Mouse (Mus musculus) heart, postnatal 14 days (tissue): ENCODE data around the gene Cebpa. TPM values are rescaled to one million over a fixed set of nuclear protein-coding genes. Genes with fewer than 3 reads are reported as not detected.

Experiments
- DNase-seq, 2 experiments: peaks; one replicate each; pipeline ENCODE4 v3.0.0; 2021 to 2022
- intact Hi-C: fragments of 180-260 bp; cut with DNase I; formaldehyde crosslinking; loops from one replicate; pipeline ENCODE4 v1.15.1; 2025
- long read RNA-seq, 2 experiments: library from polyadenylated mRNA; stranded (forward); transcript quantifications; one replicate each; pipeline ENCODE4 v2.0.0; 2021
- total RNA-seq, 2 experiments: library from RNA; stranded (reverse); gene quantifications; 2 replicates each; pipeline ENCODE4 v1.2.3; 2021

Cebpa gene
- total RNA-seq = 10 to 100 TPM in 1 of 2 experiments, 1 to 10 TPM in 1; 5.2 to 11.5 TPM
- long read RNA-seq, experiment 1, partial matches to known transcripts = 0 of 4 reads
- long read RNA-seq, experiment 1, other reads (novel, unspliced or antisense) = 0 of 4 reads
- long read RNA-seq, experiment 2, transcript Cebpa-201 (1 exons, 2,626 nt) = major isoform, 8 of 8 reads
- long read RNA-seq, experiment 2, partial matches to known transcripts = 0 of 8 reads
- long read RNA-seq, experiment 2, other reads (novel, unspliced or antisense) = 0 of 8 reads

- intact Hi-C loops = loop anchor here (1.0 to 10.0 kb wide), 5 partner anchors 37 to 444 kb away; partner anchors contain the start of gene Cebpg
- DNase-seq = peak; percentile 97 to 98
Observed at GRCm38 (mm10) chr7:35118841-35119413, at the start of gene Cebpa. TSS of gene Cebpa (plus strand) at chr7:35119293.

- intact Hi-C loops = no loop called here
- DNase-seq = peak in 1 of 2 experiments; percentile 36
Observed at GRCm38 (mm10) chr7:35076645-35077044, 42.4 kb upstream of the Cebpa start.

- intact Hi-C loops = loop anchor here (2.0 to 5.0 kb wide), 2 partner anchors 24 to 36 kb away; partner anchors contain the start of genes Cebpa and Cebpg
- DNase-seq = peak; percentile 52 to 62
Observed at GRCm38 (mm10) chr7:35080843-35081338, 38.2 kb upstream of the Cebpa start.

GRCm38 (mm10) chr7:35081406-35082104 lies 37.5 kb upstream of the Cebpa start:
- intact Hi-C loops = loop anchor here (2.0 to 5.0 kb wide), 2 partner anchors 25 to 36 kb away; partner anchors contain the start of genes Cebpa and Cebpg
- DNase-seq = no peak

GRCm38 (mm10) chr7:35084565-35085360 lies 34.3 kb upstream of the Cebpa start:
- intact Hi-C loops = loop anchor here (5.0 kb wide), 1 partner anchor 33 kb away; the partner anchor contains the start of gene Cebpa
- DNase-seq = no peak

- intact Hi-C loops = no loop called here
- DNase-seq = peak; percentile 18 to 23
Observed at GRCm38 (mm10) chr7:35086271-35086861, 32.7 kb upstream of the Cebpa start.

GRCm38 (mm10) chr7:35090550-35090949 lies 28.5 kb upstream of the Cebpa start:
- no peak for DNase-seq
- intact Hi-C loops = no loop called here

- DNase-seq = no peak
- intact Hi-C loops = no loop called here
Observed at GRCm38 (mm10) chr7:35094975-35095678, 24.0 kb upstream of the Cebpa start.

GRCm38 (mm10) chr7:35098777-35099176 lies 20.3 kb upstream of the Cebpa start:
- no peak for DNase-seq
- intact Hi-C loops = no loop called here

- no peak for DNase-seq
- intact Hi-C loops = no loop called here
Observed at GRCm38 (mm10) chr7:35099528-35099927, 19.6 kb upstream of the Cebpa start.

- DNase-seq = no peak
- intact Hi-C loops = no loop called here
Observed at GRCm38 (mm10) chr7:35106614-35107013, 12.5 kb upstream of the Cebpa start.

GRCm38 (mm10) chr7:35107630-35108029 lies 11.5 kb upstream of the Cebpa start:
- intact Hi-C loops = no loop called here
- DNase-seq = no peak

- no peak for DNase-seq
- intact Hi-C loops = no loop called here
Observed at GRCm38 (mm10) chr7:35108046-35108445, 11.0 kb upstream of the Cebpa start.

GRCm38 (mm10) chr7:35108663-35109062 lies 10.4 kb upstream of the Cebpa start:
- DNase-seq = no peak
- intact Hi-C loops = no loop called here

GRCm38 (mm10) chr7:35113136-35113535 lies 6.0 kb upstream of the Cebpa start:
- intact Hi-C loops = loop anchor here (10.0 kb wide), 1 partner anchor 438 kb away; no protein-coding TSS in a partner anchor
- no peak for DNase-seq

- peak in 1 of 2 experiments; percentile 30 for DNase-seq
- intact Hi-C loops = loop anchor here (10.0 kb wide), 1 partner anchor 439 kb away; no protein-coding TSS in a partner anchor
Observed at GRCm38 (mm10) chr7:35113721-35114120, 5.4 kb upstream of the Cebpa start.

GRCm38 (mm10) chr7:35116524-35116923 lies 2.6 kb upstream of the Cebpa start:
- intact Hi-C loops = loop anchor here (5.0 to 10.0 kb wide), 3 partner anchors 34 to 442 kb away; partner anchors contain the start of gene Cebpg
- DNase-seq = no peak

- no peak for DNase-seq
- intact Hi-C loops = loop anchor here (5.0 to 10.0 kb wide), 3 partner anchors 35 to 442 kb away; partner anchors contain the start of gene Cebpg
Observed at GRCm38 (mm10) chr7:35117052-35117451, 2.0 kb upstream of the Cebpa start.

GRCm38 (mm10) chr7:35117761-35118098 lies 1.4 kb upstream of the Cebpa start:
- DNase-seq = no peak

More at GRCm38 (mm10) chr7:35117761-35118098, 1.4 kb upstream of the Cebpa start:
- intact Hi-C loops = loop anchor here (1.0 to 10.0 kb wide), 5 partner anchors 35 to 443 kb away; partner anchors contain the start of gene Cebpg
